Mouse (Mus musculus): ENCODE results near the gene Olfr1342. TPM values are rescaled to one million over a fixed set of nuclear protein-coding genes. Genes with fewer than 3 reads are reported as not detected.

Gene Olfr1342
- polyA plus RNA-seq, 1 experiment from 2014 or later = 0.74 TPM

- Histone ChIP-seq H3K36me3 (ENCODE audit: insufficient read depth) (no peaks in the 10 kb centered on the region), H3K4me3 (ENCODE audit: low read depth, low read length) (no peak overlapping the region), H3K27me3 (ENCODE audit: insufficient read depth, low read length) (no peaks in the 10 kb centered on the region), H3K27ac (ENCODE audit: low read depth) (no peak overlapping the region), H3K9me3 (ENCODE audit: low read depth, low read length) (no peaks in the 10 kb centered on the region), H3K4me1 (ENCODE audit: insufficient read depth) (no peaks in the 10 kb centered on the region), H3K9ac (no peak overlapping the region), H3K4me2 (no peak overlapping the region)
- ATAC-seq (ENCODE audit: insufficient read depth) = no peak
- 37% methylated on average over 20 of the region's 20 CpGs for WGBS
- TF ChIP-seq CTCF (IDR thresholded peaks at IDR 0.05; ENCODE audit: low read depth) = no peak
- DNase-seq = peak; percentile 68
Measured at GRCm38 (mm10) chr4:118642346-118643190, 50.0 kb downstream of the Olfr1342 start.

Other genes with a start within 250 kb of the Olfr1342 start
- 1.3 and 1.8 TPM in 2 replicates for gene Mpl, start 235.2 kb downstream of the Olfr1342 start, polyA plus RNA-seq (2014; fragmentation: Nextera tagmentation; extraction: Ambion mirVana)
- 52.7 and 54.2 TPM in 2 replicates for gene Tie1, start 202.7 kb downstream of the Olfr1342 start, polyA plus RNA-seq (2014; fragmentation: Nextera tagmentation; extraction: Ambion mirVana)
- 9.0 and 10.3 TPM in 2 replicates for gene 2610528J11Rik, start 165.8 kb downstream of the Olfr1342 start, polyA plus RNA-seq (2014; fragmentation: Nextera tagmentation; extraction: Ambion mirVana)
- gene Tmem125, start 148.7 kb downstream of the Olfr1342 start, polyA plus RNA-seq (2014; fragmentation: Nextera tagmentation; extraction: Ambion mirVana) = 3.3 and 3.6 TPM in 2 replicates
- gene Cfap57, start 72.0 kb downstream of the Olfr1342 start, polyA plus RNA-seq (2014; fragmentation: Nextera tagmentation; extraction: Ambion mirVana) = 0.12 and 0.22 TPM in 2 replicates
- 161 and 166 TPM in 2 replicates for gene Ebna1bp2, start 72.0 kb downstream of the Olfr1342 start, polyA plus RNA-seq (2014; fragmentation: Nextera tagmentation; extraction: Ambion mirVana)
- gene Olfr62, start 33.8 kb downstream of the Olfr1342 start, polyA plus RNA-seq (2014; fragmentation: Nextera tagmentation; extraction: Ambion mirVana) = not detected in 2 replicates
- gene Olfr1341, start 10.8 kb upstream of the Olfr1342 start, polyA plus RNA-seq (2014; fragmentation: Nextera tagmentation; extraction: Ambion mirVana) = not detected in 2 replicates
- gene Olfr1340, start 27.4 kb upstream of the Olfr1342 start, polyA plus RNA-seq (2014; fragmentation: Nextera tagmentation; extraction: Ambion mirVana) = not detected in 2 replicates
- gene Olfr1339, start 39.4 kb upstream of the Olfr1342 start, polyA plus RNA-seq (2014; fragmentation: Nextera tagmentation; extraction: Ambion mirVana) = not detected in 2 replicates
- not detected in 2 replicates for gene Olfr1338, start 66.0 kb upstream of the Olfr1342 start, polyA plus RNA-seq (2014; fragmentation: Nextera tagmentation; extraction: Ambion mirVana)
- not detected in 2 replicates for gene Olfr1337, start 89.8 kb upstream of the Olfr1342 start, polyA plus RNA-seq (2014; fragmentation: Nextera tagmentation; extraction: Ambion mirVana)
- gene Olfr1335, start 117.2 kb upstream of the Olfr1342 start, polyA plus RNA-seq (2014; fragmentation: Nextera tagmentation; extraction: Ambion mirVana) = not detected in 2 replicates
- gene Olfr1333, start 143.5 kb upstream of the Olfr1342 start, polyA plus RNA-seq (2014; fragmentation: Nextera tagmentation; extraction: Ambion mirVana) = not detected in 2 replicates
- not detected in 2 replicates for gene Olfr1331, start 171.9 kb upstream of the Olfr1342 start, polyA plus RNA-seq (2014; fragmentation: Nextera tagmentation; extraction: Ambion mirVana)
- gene Olfr1330, start 195.8 kb upstream of the Olfr1342 start, polyA plus RNA-seq (2014; fragmentation: Nextera tagmentation; extraction: Ambion mirVana) = not detected in 2 replicates
- not detected in 2 replicates for gene Olfr1329, start 224.7 kb upstream of the Olfr1342 start, polyA plus RNA-seq (2014; fragmentation: Nextera tagmentation; extraction: Ambion mirVana)
- not detected in 2 replicates for gene Olfr1328, start 245.9 kb upstream of the Olfr1342 start, polyA plus RNA-seq (2014; fragmentation: Nextera tagmentation; extraction: Ambion mirVana)